Mouse (Mus musculus) small intestine, adult 2 months (tissue): Measurements from ENCODE around the gene Chst3.

Source experiments
- CTCF ChIP-seq: fragments of 200-500 bp; IDR thresholded peaks from 2 replicates; pipeline ENCODE4 v1.5.1; 2012; ENCODE audit warnings: low read depth, mild to moderate bottlenecking, control low read depth, inconsistent platforms, low read length, moderate library complexity, mixed read lengths; ENCODE audit not compliant: insufficient replicate concordance, insufficient read length; ENCODE audit errors: extremely low read depth
- POLR2A ChIP-seq: fragments of 200-500 bp; IDR thresholded peaks from 2 replicates; pipeline ENCODE4 v1.6.1; 2012; ENCODE audit warnings: low read depth, mild to moderate bottlenecking, control low read depth, inconsistent platforms, low read length, moderate library complexity

DNA sequence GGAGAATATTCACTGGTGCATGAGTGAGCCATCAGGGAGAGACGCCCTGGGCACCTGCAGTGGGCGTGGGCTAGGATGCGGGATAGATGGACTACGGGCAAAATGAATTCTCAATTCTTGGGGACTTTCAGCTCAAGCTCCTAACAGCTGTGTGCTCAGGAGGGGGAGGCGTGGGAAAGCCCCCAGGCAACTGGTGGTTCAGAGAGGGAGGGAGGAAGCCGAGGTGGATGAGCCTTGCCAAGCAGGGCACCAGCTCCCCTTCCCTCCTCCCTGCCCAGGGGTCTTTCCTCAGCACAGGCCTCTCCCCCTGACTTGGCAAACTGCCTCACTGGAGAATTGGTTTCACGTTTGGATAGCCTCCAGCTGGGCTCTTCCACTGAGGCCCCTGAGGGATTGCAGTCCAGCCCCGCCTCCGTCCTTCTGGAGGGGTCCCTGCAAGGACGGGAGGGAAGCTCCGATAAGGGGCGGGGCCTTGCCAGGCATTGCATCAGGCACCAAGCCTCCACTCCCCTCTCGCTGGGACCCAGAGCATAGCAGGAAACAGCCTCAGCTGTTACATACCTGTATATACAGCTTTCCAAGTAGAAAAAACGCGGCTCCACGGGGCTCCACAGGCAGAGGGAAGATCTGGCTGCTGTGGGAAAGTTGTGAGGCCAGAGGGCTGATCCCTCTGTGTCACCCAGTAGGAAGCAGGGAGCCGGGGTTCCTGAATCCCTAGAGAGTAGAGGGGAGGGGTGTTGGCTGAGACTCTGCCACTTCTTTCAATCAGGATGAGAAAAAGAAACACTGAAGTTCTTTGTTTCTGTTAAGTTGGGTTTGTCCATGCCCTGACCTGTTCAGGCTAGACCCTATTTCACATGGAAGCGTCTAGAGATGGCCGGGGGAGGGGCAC lies 25.3 kb downstream of the Chst3 start:
- no peak for TF ChIP-seq CTCF
- no peak for TF ChIP-seq POLR2A
